Mouse (Mus musculus) lung, postnatal 10 days (tissue): ENCODE measurements at regions not wholly inside any gene's neighbourhood (a gene's known extent, or its start where the extent isn't known, plus 50 kb on each side); places are given as distances from the start of the nearest gene placed in this dataset.

ENCODE experiments used
- DNase-seq: peaks from one replicate; pipeline ENCODE4 v3.0.0; 2021

DNA sequence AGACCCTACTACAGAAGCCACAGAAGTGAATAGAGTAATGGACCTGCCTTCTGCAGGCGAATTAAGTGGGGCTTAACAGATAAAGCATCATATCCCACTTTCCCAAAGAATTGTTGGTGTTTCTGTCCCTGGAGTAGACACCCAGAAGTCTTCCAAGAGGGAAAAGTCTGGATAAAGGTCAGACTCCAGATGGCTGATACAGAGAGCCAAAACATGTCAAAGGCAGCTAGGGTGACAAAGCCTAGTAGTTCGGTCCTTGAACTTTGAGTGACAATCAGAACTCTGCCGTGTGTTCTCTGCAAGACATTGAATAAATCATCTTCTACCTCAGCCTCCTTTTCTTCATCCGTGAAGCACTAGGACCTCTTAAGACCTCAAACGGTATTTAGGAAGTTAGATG lies 185.1 kb upstream of the Klf3 start:
- no peak for DNase-seq

- no peak for DNase-seq
These were observed 183.4 kb upstream of the Klf3 start for GRCm38 (mm10) chr5:64619752-64620151.

GRCm38 (mm10) chr5:64620726-64621125 lies 182.5 kb upstream of the Klf3 start:
- no peak for DNase-seq

DNA sequence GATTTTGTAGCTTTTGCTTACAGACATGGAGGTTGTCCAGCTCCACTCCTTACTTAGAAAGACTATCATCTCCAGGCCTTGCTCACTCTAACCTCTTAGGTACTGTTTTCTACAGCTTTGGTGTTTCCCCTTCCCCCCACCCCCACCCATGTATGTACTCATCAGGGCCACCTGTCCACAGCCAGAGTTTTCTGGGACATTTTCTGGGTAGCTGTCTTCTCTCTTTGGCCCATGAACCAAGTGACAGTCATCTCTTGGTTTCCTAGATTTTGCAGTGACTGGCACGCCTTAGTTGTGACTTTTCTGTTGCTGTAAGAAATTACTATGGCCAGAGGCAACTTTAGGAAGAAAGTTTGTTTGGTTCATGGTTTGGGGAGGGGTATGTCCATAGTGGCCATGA lies 181.8 kb upstream of the Klf3 start:
- no peak for DNase-seq

DNA sequence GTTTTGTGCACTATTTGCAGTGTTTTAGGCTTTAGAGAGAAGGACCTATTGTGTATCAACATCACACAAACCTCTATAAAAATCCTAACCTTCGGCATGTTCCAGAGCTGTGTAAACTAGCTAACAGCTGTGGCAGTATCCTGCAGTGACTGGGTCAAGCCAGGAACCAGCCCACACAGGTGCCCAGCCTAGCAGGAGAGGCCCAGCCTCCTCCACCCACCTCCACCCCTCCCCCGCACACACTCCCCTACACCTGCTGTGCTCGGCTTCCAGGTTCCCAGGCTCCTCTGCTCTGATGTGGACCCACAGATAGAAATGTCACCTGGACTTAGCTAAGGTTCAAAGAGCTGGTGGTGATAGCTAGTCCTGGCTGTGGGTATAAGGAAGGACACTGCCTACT lies 179.5 kb upstream of the Klf3 start:
- DNase-seq = no peak

DNA sequence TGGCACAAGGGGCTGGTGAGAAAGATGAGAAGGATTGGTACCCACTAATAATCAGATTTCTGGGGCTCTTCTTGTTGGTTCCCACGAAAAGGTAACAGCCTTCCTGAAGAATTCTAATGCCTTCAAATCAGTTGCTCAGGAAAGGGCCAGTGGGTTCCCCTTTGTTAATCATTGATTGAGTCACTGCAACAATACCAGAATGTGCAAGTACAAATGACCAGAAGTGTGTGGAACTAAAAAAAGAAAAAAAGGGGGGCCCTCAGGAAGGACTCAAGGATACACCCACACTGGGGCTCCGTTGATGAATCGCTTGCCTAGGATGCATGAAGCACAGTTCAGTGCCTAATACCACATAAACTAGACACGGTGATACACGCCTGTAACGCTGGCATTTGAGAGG lies 179.0 kb upstream of the Klf3 start:
- no peak for DNase-seq

DNA sequence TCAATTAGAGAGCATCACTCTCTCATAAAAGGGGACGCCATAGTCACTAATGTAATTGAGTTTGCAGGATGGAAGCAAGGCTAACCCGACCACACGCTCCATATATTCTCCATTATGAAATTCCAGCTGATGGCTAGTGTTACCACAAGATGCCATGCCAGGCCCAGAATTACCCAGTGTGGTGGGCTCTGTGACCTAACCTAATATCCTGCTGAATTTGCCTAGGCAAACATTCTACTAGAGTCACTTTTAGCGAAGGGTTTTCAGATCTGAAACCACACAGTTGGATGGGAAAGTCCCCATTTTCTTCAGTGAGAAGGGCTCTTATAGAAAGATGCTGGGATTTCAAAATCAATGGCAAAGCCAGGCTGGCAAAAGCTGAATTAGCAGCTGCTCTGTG lies 177.8 kb upstream of the Klf3 start:
- DNase-seq = no peak

DNA sequence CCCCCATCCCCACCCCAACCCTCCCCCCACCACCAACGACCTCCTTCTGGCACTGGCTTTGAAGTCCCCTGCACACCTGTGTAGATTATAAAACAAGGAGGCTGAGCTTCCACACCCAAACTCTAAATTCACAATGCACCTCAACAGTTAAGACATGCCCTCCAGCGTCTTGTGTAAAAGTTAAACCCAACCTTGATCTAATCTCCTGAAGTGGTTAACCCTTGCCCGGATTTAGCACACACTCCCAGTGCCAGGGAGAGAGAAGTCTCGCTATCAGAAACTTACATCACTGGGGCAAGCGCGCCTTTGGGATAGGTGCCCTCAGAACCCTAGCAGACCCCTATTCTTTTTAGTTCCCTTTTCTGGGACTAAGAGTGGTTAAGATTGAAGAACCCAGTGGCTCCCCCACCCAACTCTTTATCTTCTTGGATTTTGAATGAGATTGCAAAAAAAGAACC lies 177.3 kb upstream of the Klf3 start:
- DNase-seq = no peak

- DNase-seq = peak; percentile 61
These were observed 176.8 kb upstream of the Klf3 start for GRCm38 (mm10) chr5:64626351-64626750.

DNA sequence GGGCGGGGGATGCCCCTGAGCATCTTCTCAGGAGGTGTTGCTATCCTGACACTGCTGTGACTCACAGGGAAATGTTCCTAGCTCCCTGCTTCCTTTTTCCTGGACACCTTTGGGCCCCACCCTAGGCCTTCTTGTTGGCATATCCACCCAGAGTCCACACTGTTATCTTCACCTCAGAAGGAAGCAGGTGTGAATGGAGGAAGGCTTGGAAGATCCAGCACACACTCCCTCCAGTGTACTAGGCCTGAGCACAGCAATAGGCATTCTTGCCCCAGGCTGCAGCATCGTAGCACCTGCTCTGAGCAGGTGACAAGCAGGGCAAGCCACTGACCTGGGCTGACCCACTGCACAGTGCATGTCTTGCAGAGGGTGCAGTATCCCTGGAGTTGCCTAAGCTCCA lies 172.6 kb upstream of the Klf3 start:
- DNase-seq = no peak

DNA sequence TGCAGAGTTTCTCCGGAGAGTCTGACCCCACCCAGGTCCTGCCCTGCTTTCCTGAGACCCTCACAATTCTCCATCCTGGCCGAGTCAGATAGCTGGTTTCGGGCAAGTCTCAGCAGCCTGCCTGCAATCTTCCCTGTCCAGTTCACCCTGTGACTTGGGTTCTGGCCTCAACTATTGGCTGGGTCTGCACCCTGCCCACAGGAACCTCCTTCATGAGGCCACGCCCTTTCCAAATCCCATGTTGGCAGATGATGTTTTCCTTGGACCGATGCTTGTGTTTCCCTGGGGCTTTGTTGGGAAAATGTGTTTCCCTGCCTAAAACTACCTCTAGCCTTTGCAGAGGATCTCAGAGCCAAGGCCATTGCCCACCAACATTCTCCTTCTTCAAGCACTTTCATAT lies 171.0 kb upstream of the Klf3 start:
- no peak for DNase-seq

GRCm38 (mm10) chr5:64634008-64634407 lies 169.2 kb upstream of the Klf3 start:
- no peak for DNase-seq

GRCm38 (mm10) chr5:64634721-64635120 lies 168.5 kb upstream of the Klf3 start:
- DNase-seq = no peak

DNA sequence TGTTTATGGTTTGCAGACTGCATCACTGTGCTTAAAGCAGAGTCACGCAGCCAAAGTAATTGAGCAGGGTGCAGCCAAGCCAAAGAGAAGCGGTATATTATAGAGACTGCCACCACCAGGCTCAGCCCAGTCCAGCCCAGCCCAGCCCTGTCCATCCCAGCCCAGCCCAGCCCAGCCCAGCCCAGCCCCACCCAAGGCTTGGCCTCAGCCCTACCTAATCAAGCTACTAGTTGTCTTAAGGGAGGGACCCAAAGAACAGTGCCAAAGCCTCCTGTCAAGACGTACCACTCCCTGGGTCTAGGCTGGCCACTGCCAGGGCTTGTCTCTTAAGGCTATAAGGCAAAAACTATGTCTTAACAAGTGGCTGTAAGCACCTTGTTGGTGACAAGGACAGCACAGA lies 166.9 kb upstream of the Klf3 start:
- no peak for DNase-seq

GRCm38 (mm10) chr5:64643584-64643983 lies 159.6 kb upstream of the Klf3 start:
- DNase-seq = no peak

- DNase-seq = peak; percentile 17
These were observed 155.6 kb upstream of the Klf3 start for GRCm38 (mm10) chr5:64647417-64648125.

DNA sequence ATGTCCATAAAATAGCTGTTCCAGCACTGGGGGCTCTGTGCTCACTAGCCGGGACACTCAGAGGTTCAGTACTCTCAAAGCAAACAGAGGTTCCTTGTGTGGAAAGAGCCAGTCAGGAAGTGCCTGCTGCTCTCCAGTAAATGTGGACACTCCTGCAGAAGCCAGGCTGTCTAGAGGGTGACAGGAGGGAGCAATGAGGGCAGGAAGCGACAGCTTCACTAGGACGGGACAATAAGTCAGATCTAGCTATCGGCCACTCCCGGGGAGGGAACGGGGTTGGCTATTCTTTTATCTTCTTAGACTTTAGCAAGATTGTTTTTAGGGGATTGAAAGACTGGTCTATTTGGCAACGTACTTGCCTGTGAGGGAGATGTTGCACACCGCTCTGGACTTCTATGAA lies 154.7 kb upstream of the Klf3 start:
- peak; percentile 41 for DNase-seq

DNA sequence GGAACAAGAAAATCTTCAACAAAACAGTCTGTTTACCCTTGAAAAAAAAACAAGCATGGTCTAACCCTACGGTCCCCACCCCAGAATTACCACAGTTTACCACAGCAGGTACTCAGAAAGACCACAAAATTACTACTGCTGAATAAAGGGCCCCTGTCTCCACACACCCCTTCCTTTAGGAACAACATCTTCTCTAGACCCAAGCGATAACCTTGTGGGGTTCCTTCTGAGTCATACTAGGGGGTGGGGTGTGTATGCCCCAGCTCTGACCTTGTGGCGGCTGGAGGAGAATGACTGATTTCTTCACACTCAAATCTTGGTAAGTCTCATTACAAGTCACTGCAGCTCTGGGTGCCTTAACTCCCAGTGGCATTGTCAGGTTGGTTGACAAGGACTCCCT lies 151.8 kb upstream of the Klf3 start:
- no peak for DNase-seq

DNA sequence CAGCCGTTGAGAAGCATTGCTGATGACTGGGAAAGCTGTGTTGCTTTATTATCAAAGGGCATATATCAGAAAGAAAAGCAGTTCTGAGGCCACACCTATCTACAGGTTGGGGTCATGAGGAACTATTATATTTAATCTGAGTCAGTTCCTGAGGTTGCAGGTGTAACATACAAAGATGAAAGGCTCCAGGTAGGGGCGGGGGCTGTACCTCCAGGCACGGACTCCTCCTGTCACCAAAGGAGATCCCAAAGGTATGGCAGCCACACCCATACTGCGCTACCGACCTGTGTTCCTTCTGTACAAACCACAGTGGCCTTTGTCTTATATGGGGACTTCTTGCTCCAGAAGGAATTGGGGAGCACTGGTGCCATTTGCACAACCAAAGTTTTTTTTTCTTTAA lies 149.4 kb upstream of the Klf3 start:
- no peak for DNase-seq

DNA sequence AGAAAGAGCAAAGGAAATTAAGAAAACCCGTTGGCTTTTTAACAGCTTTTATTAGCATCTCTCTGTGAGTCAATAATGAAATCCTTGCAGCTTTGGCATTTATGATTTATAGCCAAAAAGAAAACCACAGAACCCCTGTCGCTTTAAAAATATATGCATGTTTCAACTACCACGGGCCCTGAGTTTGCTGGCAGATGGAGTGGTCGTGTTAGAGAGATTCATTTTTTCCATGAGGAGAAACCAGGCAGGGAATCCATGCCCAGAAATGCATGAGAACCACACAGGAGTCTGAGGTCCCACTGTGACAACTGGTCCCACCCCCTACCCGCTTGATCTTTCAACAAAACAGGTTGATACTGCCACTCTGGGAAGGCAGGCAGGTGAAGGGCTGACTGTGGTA lies 147.9 kb upstream of the Klf3 start:
- DNase-seq = no peak

- no peak for DNase-seq
These were observed 141.2 kb upstream of the Klf3 start for GRCm38 (mm10) chr5:64661959-64662358.

GRCm38 (mm10) chr5:64662476-64662875 lies 140.7 kb upstream of the Klf3 start:
- DNase-seq = no peak

DNA sequence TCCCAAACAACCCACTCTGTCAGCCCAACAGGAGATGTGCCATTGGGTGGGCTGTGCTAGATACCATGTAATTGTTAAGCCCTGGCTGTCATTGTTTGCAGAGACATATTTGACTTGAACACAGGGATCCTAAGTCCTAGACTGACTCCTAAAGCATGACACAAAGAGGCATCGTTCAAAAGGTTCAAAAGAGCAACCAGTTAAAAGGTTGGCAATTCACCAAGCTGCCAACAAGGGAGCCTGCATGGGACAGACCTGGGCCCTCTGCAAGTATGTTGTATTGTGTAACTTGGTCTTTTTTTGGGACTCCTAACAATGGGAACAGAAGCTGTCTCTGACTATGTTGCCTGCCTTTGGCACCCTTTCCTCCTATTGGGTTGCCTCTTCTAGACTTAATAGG lies 139.4 kb upstream of the Klf3 start:
- DNase-seq = no peak

- DNase-seq = no peak
These were observed 138.1 kb upstream of the Klf3 start for GRCm38 (mm10) chr5:64665064-64665463.

GRCm38 (mm10) chr5:64666256-64666655 lies 136.9 kb upstream of the Klf3 start:
- DNase-seq = no peak

DNA sequence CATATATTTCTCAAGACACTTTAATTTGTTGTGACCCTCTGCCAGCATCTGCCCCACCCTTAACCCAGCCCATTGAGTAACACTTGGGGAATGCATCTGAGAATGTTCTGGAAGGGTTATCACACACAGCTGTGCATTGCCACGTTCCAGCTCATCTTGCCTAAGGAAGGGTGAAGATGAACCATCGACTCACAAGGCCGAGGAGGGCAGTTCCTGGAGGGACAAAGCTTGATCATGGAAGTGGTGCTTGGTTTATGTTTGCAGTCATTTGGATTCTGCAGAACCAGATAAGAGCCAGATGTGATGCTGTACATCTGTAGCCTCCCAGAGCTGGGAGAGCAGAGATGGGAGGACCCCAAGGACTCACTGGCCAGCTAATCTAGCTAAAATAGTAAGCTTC lies 136.1 kb upstream of the Klf3 start:
- peak; percentile 55 for DNase-seq
